ENCODE assay signal across 16 mouse cellular contexts in genomic region chr1:91046237-91046636, GRCm38 (mm10).
"Had no signal": no experiment of that assay in that cellular context is flagged by ENCODE, and none has a peak within 500 bp of the region (broad histone marks: within the 10 kb centered on the region; RNA-seq: fewer than 3 reads in every experiment).

No protein-coding gene starts in this region.

- H3K4me2 ChIP-seq: kidney, embryonic 15.5 days; limb, embryonic 12.5 days; midbrain, embryonic 13.5 days; neural tube, embryonic 15.5 days; stomach, embryonic 15.5 days had no signal

- ATAC-seq: intestine, embryonic 16.5 days; lung, postnatal 0 days; midbrain, embryonic 13.5 days had no signal

- H3K9me3 ChIP-seq: kidney, embryonic 15.5 days; limb, embryonic 12.5 days; midbrain, embryonic 13.5 days; neural tube, embryonic 15.5 days; stomach, embryonic 15.5 days had no signal

- DNase-seq: kidney, adult 2 months; kidney, postnatal 14 days; layer of hippocampus, postnatal 36 days; lung, adult 2 months; lung, postnatal 4 days; thymus, adult 2 months; thymus, postnatal 36 days had no signal

- H3K27ac ChIP-seq: kidney, embryonic 15.5 days; limb, embryonic 12.5 days; liver, embryonic 14.5 days; midbrain, embryonic 13.5 days; neural tube, embryonic 15.5 days; stomach, embryonic 15.5 days had no signal

- H3K9ac ChIP-seq: kidney, embryonic 15.5 days; limb, embryonic 12.5 days; liver, embryonic 14.5 days; midbrain, embryonic 13.5 days; neural tube, embryonic 15.5 days; stomach, embryonic 15.5 days had no signal

- H3K27me3 ChIP-seq: kidney, embryonic 15.5 days; neural tube, embryonic 15.5 days; stomach, embryonic 15.5 days had no signal

- H3K4me3 ChIP-seq: kidney, embryonic 15.5 days; limb, embryonic 12.5 days; midbrain, embryonic 13.5 days; myocyte; neural tube, embryonic 15.5 days; stomach, embryonic 15.5 days had no signal

- H3K36me3 ChIP-seq: kidney, embryonic 15.5 days; limb, embryonic 12.5 days; midbrain, embryonic 13.5 days; neural tube, embryonic 15.5 days; stomach, embryonic 15.5 days had no signal
